Mouse (Mus musculus) mouse trophoblast stem cell (cell line): ENCODE measurements around the gene Nfu1.
"Not testable (repeated sequence)": the region's sequence is repeated elsewhere in the genome, so short reads cannot be mapped to it uniquely, and the experiment has no call there.

Experiments
- in situ Hi-C, 2 experiments: fragments of 300-500 bp; cut with MseI, MboI; formaldehyde crosslinking; loops; 2 replicates in 1 of 2; 3 replicates in 1 of 2; pipeline ENCODE4 v1.15.1; 2025

The Nfu1 gene

DNA sequence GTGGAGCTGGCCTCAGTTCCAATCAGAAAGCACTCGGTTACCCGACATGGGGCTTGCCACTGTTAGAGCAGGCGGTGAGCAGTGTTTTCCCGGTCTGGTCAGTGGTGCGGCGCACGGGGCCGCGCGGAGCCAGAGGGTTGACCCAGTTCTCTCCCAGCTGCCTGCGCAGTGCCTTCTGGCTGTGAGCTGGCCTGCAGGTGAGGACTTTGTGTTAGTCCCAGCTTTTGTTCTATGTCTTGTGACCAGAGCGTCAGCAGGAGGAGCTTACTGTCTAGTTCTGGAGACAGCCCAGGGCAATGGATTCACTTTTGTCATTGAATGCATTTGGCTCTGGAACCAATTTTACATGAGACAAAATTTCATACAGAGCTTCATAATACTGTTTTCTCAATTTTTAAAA lies 12.8 kb downstream of the Nfu1 start:
- in situ Hi-C loops: no loop called here

- in situ Hi-C loops: no loop called here
These were observed 17.9 kb downstream of the Nfu1 start for GRCm38 (mm10) chr6:87026980-87027379.

- in situ Hi-C loops: no loop called here
These were observed 19.8 kb downstream of the Nfu1 start for GRCm38 (mm10) chr6:87028881-87029280.

DNA sequence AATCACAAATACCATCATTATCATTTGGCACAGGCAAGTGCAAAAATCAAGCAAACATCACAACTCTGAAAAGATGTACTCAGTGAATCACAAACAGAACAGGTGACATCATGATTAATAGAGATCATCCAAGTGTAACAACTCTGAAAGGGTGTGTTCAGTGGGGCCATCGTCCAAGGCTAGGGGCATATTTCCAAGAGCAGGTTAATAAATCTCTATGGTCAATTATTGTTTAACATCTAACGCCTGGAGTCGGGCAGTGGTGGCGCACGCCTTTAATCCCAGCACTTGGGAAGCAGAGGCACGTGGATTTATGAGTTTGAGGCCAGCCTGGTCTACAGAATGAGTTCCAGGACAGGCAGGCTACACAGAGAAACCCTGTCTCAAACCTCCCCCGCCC lies 22.3 kb downstream of the Nfu1 start:
- in situ Hi-C loops: not testable (repeated sequence)

GRCm38 (mm10) chr6:87032401-87032800 lies 23.4 kb downstream of the Nfu1 start:
- in situ Hi-C loops: no loop called here

- in situ Hi-C loops: no loop called here
These were observed 25.4 kb downstream of the Nfu1 start for GRCm38 (mm10) chr6:87034395-87034794.

DNA sequence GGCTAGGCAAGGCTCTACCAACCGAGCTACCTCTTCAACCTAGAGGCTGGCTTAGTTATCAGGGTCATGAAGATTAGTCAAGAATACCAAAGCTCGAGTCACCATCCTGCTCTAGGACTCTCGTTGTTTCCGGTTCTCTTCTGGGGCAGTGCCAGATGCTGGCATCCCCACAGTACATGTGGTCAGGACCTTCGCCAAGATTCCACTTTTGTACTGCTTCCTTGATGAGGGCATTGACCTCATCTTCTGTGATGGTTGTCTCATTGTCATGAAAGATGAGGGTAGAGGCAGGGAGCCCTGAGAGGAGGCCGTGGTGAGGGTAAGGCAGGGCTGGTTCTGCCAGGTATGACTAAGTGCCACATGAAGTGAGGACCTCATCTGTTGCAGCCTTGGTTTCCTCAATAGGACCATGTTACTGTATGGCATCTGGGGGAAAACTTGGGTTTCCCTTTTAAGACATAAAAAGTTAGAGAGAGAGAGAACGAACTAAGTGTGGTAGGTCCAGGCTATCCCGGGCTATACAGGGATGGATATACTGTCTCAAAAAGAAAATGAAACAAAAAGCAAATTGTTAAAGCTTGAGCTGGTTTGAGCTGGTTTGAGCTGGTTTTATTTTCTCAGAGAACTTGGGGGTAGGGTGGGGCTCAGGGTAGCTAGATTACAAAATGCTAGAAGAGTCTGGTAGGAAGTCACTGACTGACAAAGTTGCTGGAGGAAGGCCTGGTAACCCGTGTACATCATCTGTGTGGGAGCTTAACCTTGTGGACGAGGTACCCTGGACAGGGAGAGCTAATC lies 29.0 kb downstream of the Nfu1 start:
- in situ Hi-C loops: no loop called here

GRCm38 (mm10) chr6:87039161-87039560 lies 30.1 kb downstream of the Nfu1 start:
- in situ Hi-C loops: no loop called here

DNA sequence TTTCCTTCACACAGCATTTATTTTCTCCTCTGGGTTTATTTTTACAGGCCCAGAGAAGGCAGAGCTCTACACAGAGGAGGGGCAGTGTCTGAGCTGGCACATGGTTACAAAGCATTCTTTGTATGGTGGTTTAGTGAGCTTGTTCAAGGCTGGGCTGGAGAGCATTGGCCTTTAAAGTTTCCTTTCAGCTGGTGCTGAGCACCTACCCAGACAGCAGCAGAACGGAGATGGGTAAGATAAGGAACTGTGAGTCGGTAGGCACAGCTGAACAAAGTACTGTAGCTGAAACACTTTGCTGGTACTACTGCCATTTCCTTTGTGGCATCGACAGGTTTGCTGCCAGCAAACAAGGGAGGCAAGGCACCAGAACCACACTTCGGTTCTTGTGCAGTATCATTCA lies 31.9 kb downstream of the Nfu1 start:
- in situ Hi-C loops: no loop called here

DNA sequence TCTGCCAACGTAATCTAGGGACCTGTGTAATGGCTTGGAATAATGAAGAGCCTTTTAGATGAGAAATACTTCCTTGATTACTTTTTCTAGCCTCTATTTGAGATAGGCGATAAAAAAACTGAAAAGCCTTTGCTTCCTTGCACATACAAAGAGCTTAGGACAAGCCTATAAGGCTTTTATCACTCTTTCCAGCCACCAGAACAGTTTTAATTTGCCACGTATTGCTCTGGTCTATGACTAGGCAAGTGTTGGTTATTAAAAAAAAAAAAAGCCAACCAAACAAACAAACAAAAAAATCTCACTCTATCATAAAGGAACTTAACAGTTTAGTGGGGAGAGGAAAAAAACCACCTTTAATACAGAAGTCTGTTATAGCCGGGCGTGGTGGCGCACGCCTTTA lies 32.4 kb downstream of the Nfu1 start:
- in situ Hi-C loops: no loop called here

- in situ Hi-C loops: no loop called here
These were observed 32.9 kb downstream of the Nfu1 start for GRCm38 (mm10) chr6:87042004-87042336.

GRCm38 (mm10) chr6:87042337-87043130 lies 33.5 kb downstream of the Nfu1 start, which contains the start of gene Gfpt1:
TSS of gene Gfpt1 (plus strand) at chr6:87042846.
- in situ Hi-C loops: no loop called here

DNA sequence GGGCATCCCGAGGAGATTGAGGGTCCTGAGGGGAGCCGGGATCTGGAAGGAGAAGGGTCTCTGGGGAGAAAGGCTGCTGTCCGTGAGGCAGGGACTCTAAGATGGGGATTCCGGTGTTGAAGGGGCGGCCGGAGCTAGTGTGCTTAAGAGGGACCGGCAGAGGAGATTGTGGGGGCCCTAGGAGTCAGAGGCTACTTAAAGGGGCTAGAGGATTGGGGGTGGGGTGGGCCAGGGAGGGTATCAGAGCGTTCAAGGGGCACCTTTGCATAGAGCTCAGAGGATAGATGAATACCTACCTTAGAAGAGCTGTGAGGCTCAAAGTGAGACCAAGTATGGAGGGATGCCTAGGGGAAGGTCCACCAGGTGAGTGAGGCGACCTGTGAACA lies 34.1 kb downstream of the Nfu1 start:
- in situ Hi-C loops: no loop called here

- in situ Hi-C loops: no loop called here
These were observed 35.9 kb downstream of the Nfu1 start for GRCm38 (mm10) chr6:87044895-87045294.

- in situ Hi-C loops: no loop called here
These were observed 36.5 kb downstream of the Nfu1 start for GRCm38 (mm10) chr6:87045507-87045906.

DNA sequence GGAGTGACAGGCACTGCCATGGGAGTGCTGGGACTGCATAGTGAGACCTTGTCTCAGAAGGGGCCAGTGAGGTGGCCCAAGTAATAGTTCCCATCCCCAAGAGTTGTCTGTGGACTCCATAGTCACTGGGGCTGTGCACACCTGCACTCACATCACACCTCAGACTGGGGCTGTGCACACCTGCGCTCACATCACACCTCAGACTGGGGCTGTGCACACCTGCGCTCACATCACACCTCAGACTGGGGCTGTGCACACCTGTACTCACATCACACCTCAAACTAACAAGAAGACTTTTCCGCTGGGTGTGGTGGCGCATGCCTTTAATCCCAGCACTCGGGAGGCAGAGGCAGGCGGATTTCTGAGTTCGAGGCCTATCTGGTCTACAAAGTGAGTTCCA lies 39.7 kb downstream of the Nfu1 start:
- in situ Hi-C loops: not testable (repeated sequence)

- in situ Hi-C loops: no loop called here
These were observed 42.9 kb downstream of the Nfu1 start for GRCm38 (mm10) chr6:87051886-87052425.

DNA sequence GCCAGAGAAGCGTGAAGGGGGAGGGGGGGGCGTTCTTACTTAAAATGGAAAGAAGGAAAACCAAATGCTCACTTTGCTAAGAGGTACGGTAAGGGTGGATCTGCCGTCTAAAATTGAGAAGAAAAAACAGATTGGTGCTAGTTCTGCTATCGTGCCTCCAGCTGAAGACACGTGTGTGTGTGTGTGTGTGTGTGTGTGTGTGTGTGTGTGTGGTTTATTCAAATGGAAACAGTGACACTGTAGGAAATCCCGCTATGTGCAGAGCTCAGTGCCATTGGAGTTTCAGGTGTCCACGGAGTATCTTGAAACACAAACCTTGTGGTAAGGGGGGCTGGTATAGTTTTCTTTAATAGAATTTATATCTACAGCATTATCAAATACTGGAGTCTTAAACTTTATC lies 45.2 kb downstream of the Nfu1 start:
- in situ Hi-C loops: no loop called here

DNA sequence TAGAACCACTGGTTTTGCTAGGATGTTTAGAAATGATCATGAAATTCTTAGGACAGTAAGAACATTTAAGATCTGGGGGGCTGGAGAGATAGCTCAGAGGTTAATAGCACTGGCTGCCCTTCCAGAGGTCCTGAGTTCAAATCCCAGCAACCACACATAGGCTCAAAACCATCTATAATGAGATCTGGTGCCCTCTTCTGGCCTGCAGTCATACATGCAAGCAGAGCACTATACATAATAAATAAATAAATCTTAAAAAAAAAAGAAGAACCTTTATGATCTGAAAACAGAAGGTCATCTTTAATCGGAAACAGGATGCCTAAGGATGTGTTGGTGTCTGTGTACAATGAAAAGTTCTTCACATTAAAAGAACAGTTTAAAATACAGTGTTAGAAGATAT lies 50.7 kb downstream of the Nfu1 start:
- in situ Hi-C loops: no loop called here

GRCm38 (mm10) chr6:87063586-87063985 lies 54.5 kb downstream of the Nfu1 start:
- in situ Hi-C loops: no loop called here

DNA sequence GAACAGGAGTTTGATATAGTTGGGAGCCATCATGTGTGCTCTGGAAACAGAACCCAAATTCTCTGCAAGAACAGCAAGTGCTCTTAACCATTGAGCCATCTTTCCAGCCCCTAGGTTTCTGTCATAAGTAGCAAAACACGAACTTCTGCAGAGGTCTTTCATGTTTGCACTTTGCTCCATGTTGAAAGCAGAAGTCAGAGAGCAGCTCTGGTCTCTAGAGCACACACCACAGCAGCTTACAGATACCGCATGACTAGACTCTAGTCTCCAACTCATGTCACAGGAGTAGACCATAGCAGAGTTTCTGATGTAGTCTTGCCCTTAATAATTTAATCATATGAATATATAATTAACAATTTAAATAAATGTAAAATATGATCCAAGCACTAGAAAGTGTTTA lies 59.2 kb downstream of the Nfu1 start:
- in situ Hi-C loops: no loop called here

DNA sequence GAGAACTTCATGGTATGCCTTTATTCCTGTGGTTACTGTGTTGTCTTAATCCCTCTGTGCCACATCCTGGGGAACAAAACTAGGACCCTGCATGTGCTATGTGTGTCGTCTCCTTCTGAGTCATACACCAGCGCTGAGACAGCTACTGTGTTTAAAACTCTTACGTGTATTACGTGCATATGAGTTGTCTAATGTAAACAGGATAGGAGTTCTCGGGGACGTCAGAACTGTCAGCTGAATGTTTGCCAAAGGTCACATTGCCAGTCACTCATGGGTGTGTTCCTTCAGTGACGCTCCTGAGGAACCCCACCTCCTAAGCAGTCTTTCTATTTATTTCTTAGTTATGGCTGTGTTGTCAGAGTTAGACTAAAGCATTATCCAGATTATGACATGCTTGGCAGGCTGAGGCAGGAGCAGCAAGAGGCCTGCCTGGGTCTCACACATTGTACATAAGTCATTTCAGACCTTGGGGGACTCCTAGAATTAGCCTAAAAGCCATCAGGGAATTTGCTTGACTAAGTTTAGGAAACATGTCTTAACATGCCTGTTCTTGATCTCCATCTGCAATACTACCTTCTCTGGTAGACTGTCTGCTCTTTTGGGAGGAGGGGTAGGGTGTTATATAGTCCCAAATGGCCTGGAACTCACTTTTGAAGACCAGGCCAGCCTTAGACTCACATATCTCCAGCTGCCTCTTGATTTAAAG lies 60.3 kb downstream of the Nfu1 start:
- in situ Hi-C loops: no loop called here
